Mouse (Mus musculus): ENCODE measurements around the gene Irgm2.
A peak's percentile ranks its signal among the peaks of the same experiment; 100 is the strongest.
"Not testable (repeated sequence)": the region's sequence is repeated elsewhere in the genome, so short reads cannot be mapped to it uniquely, and the experiment has no call there.

Irgm2 gene

DNA sequence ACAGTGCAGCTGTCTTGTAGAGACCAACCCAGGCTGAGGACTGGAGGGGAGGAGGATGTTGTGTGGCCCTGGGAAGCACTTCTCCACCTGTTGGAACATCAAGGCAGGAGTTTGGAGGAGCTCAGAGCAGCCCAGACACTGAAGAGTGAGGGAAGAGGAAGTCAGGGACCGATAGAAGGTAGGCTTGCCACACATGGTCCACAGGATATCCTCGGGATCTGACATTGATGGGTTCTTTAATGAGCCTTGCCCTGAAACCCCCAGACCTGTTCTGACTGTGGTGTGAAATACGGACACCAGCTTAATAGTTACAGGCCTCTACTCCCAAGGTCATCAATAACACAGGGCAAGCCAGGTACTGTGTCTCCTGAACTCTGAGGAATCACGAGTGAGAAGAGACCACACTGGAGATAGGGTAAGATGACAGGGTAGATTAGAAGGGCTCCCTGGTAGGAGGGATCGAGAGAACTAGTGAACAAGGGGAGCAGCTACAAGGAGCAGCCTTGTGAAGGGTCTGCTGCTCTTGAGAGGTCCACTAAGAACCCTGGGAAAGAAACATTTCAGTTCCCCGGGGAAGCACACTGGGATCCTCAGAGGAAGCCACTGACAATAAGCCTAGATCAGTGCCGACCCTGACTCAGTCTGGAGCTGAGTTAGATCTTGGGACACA is 14.4 kb downstream of the Irgm2 start:
- DNase-seq (ENCODE audit: low spot score in 2 of 2) = no peak

DNA sequence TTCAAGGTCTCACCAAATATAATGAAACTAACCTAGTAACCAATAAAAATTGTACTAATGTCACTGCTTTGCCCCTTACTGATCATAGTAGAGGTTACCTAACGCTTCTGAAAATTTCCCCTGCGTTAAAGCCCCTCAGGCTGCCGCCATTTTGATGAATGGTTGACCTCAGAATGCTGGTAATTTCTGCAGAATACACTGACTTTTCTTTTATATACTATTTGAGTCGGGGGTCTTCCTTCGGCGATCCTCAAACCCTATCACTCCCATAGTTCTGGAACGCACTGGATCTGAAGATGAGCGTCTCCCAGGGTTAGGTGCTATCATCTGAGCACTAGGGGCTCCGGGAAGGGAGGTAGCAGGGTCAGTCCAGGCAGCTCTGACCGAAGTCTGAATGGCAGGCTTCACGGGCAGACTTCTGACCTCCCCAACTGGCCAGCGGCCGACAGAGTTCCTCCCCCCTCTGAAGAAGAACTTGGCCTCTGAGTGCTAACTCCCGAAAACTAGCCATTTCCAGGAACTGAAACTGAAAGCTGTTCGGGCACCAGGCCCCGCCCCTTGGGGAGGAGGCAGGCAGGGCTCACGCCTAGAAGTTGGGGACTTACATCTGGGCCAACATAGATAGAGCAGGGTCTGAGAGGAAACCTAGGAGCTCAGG is 15.1 kb downstream of the Irgm2 start:
- peak; percentile 74 to 85 for DNase-seq (ENCODE audit: low spot score in 2 of 2)

DNA sequence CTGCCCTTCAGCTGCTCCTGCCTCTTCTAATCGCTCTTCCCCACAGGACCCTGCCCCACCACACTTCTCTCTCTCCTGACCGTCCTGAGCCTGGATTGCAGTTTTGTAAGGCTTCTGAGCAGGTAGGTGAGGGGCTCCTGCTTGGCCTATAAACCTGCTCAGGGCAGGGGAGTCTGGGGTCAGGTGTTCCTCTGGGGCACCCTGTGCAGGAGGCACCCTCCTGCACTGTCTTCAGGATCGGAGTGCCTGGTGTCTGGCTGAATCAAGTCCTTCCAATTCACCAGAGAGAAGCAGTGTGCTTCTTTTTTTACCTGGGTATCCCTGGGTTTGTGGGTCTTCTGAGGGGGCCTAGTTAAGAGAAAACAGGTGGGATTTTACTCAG is 15.6 kb downstream of the Irgm2 start:
- not testable (repeated sequence) for DNase-seq (ENCODE audit: low spot score in 2 of 2)

DNA sequence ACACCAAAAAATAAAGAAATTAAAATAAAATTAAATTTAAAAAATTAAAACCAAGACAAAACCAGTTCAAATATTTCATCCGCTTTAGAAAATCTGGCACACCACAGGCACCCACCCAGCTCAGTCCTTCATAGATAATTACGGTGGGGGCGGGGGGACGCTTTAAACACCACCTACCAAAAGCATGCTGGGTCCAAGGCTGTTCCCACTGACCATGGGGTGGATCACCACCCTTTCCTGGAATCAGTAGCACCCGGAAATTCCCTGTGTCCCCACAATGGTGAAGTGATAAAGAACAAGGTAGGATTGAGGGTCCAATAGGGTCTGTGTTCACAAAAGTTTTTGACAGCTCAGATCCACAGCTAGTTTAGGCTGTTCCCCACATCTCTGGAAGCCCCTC is 16.4 kb downstream of the Irgm2 start:
- DNase-seq (ENCODE audit: low spot score in 2 of 2) = no peak

DNA sequence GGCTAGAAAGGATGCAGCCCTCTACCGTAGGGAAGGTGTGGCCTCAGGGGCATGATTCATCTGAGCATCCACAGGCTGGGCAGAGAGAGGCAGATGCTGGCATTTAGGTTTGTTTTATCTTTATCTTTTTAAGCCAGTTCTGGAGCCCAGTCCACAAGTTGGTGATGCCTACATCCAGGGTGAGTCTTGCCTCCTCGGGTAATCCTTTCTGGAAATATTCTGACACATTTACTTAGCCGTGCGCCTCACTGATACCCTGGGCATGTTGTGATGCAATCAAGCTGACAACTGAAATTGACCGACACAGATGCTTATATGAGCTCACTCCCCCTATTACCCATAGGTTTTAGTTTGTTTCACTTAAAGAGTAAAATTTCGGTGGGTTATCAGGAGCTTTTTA is 17.4 kb downstream of the Irgm2 start:
- DNase-seq (ENCODE audit: low spot score in 2 of 2) = no peak

DNA sequence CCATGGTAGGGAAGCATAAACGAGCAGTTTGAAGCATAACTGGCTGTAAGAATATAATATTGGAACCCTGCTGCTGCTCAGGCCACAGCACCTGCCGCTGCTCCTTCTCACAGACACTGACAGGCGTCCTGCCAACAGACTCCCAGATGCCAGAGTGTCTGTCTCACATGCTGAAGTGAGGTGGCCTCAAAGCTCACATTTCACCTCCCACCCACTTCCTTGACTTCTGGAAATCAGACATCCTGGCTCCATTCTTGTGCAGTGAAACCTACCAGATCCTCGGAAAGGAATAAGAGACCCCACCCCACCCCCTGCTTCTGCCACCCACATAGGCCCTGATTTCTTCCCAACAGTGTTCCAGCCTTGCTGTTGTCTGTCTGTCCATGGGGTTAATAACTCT is 24.3 kb downstream of the Irgm2 start:
- no peak for DNase-seq (ENCODE audit: low spot score in 2 of 2)

DNA sequence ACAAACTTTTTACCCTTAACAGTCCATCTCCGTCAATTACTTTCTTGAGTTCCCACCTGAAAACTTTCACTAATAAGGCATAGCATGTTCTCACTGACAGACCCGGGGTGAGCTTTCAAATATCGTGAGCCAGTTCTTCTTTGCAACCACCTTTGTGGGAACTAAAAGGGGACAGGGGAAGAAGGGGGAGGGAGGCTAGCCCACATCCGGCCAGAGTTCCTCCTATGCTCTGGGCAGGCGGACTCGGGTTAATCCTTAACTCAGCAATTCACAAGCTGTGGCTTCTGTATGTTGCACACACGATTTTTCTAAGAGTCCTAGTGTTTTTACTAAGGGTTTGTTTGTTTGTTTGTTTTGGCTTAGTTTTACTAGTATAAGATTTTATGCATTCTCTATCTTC is 24.9 kb downstream of the Irgm2 start:
- DNase-seq (ENCODE audit: low spot score in 2 of 2) = no peak

DNA sequence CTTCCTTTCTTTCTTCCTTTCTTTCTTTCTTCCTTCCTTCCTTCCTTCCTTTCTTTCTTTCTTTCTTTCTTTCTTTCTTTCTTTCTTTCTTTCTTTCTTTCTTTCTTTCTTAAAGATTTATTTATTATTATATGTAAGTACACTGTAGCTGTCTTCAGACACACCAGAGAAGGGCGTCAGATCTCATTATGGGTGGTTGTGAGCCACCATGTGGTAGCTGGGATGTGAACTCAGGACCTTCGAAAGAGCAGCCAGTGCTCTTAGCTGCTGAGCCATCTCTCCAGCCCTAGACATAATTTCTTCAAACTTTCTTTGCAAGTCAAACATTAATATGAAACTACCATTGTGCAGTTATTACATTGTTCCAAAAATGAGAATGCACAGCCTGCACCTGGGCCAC is 25.5 kb downstream of the Irgm2 start:
- DNase-seq (ENCODE audit: low spot score in 2 of 2) = not testable (repeated sequence)

DNA sequence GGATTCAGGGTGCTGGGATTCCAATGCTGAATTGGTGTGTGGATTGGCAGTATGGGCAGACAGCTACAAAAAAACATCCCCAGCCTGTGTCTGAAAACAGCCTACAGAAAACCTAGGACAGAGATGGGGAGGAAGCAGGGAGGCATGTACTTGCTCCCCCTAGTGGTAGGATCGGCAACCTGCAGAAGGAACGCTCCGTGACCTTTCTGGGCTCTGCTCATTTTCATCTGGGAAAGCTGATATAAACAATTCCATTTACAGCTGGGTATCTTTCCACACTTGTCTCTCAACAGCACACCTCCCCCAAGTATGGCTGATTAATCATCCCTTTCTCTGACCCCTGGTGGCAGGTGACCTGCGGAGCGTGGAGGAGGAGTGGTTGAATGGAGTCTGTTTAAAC is 26.2 kb downstream of the Irgm2 start:
- peak; percentile 43 to 57 for DNase-seq (ENCODE audit: low spot score in 2 of 2)

DNA sequence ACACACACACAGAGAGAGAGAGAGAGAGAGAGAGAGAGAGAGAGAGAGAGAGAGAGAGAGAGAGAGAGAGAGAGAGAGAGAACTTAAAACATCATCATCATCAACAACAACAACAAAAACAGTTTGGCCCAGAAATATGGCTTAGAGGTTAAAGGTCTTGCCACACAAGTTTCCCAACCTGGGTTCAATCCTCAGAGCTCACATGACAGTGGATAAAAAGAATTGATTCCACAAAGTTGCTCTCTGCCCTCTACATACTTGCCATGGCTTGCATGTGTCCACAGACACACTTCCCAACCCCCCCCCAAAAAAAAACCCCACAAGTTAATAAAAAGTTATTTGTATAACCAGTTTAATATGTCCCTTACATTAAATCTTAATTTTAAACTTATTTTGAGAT is 27.0 kb downstream of the Irgm2 start:
- DNase-seq (ENCODE audit: low spot score in 2 of 2) = no peak

DNA sequence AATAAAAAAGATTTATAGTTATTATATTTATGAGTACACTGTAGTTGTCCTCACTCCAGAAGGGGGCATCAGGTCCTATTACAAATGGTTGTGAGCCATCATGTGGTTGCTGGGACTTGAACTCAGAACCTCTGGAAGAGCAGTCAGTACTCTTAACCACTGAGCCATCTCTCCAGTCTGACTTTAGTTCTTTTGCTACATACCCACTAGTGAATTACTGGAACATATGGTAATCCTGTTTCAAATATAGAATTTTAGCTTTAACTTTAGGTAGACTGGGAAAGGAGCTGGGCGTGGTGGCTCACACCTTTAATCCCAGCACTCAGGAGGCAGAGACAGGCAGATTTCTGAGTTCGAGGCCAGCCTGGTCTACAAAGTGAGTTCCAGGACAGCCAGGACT is 28.6 kb downstream of the Irgm2 start:
- not testable (repeated sequence) for DNase-seq (ENCODE audit: low spot score in 2 of 2)

DNA sequence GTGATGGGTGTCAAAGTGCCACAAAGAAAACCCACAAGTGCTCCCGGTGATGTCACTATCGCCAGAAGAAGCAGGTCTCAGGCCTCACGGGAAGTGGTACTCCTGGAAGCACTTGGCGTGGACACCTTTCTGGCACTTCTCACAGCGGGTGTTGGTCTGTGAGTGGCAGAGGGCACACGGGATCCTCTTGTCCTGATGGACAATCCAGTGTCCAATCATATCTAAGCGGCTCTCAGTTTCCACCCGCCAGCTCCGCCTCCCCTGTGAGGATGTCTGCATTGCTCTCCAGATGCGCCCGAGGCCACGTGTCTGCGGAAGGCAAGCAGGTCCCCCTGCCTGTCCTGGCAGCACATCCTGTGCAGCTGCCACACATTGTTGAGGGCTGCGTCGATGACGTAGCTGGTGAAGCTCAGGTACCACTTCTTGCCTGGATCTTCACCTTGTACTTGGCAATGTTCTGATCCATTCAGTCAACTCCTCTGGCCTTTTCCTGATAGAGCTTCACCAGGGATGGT is 31.0 kb downstream of the Irgm2 start:
- no peak for DNase-seq (ENCODE audit: low spot score in 2 of 2)

DNA sequence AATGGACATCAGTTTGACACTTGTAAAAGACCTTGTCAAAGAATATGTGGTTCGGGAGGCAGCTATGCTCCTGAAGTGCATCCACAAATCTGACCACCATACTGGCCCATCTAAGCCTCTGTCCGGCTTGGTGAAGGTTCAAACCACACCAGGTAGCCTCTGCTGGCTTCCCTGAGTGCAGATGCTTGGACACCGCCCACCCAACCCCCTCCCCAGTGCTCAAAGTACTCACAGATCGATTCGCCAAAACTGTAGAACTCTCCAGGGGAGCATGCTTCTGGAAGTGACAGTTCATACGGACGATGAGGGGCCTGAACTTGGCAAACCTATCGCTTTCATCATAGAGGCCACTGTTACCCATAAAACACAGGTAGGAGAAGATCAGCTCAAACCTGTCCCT is 31.7 kb downstream of the Irgm2 start:
- no peak for DNase-seq (ENCODE audit: low spot score in 2 of 2)

DNA sequence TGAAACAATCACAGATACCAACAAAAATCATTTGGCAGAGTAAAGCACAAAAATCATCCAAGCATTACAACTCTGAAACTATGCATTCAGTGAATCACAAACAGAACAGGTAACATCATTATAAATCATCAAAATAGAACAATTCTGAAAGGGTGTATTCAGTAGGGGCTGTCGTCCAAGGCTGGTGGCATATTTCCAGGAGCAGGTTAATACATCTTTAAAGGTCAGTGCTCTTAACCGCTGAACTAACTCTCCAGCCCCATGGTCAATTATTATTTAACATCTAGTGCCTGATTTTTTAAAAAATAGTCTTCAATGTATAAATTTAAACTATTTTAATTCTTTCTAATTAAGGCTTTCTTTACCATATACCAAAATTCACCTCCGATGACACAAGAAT is 35.1 kb downstream of the Irgm2 start:
- not testable (repeated sequence) for DNase-seq (ENCODE audit: low spot score in 2 of 2)

DNA sequence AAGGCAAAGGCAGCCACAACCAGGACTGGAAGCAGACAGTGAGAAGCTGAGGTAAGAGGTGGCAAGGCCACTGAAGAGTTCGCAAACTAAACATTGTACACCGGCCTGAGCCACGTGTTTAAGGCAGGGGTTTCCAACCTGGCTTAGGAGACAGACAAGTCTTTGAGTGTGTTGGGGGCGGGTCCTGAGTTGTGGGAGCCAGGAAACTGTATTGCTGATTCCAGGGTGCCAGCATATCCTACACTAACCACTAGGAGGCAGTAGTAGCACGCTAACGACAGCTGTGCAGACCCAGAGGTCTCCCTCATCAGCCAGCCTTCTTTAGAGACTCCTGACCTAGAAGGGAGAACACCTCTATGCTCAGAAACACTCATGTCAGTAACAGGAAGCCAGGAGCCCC is 35.7 kb downstream of the Irgm2 start:
- no peak for DNase-seq (ENCODE audit: low spot score in 2 of 2)

DNA sequence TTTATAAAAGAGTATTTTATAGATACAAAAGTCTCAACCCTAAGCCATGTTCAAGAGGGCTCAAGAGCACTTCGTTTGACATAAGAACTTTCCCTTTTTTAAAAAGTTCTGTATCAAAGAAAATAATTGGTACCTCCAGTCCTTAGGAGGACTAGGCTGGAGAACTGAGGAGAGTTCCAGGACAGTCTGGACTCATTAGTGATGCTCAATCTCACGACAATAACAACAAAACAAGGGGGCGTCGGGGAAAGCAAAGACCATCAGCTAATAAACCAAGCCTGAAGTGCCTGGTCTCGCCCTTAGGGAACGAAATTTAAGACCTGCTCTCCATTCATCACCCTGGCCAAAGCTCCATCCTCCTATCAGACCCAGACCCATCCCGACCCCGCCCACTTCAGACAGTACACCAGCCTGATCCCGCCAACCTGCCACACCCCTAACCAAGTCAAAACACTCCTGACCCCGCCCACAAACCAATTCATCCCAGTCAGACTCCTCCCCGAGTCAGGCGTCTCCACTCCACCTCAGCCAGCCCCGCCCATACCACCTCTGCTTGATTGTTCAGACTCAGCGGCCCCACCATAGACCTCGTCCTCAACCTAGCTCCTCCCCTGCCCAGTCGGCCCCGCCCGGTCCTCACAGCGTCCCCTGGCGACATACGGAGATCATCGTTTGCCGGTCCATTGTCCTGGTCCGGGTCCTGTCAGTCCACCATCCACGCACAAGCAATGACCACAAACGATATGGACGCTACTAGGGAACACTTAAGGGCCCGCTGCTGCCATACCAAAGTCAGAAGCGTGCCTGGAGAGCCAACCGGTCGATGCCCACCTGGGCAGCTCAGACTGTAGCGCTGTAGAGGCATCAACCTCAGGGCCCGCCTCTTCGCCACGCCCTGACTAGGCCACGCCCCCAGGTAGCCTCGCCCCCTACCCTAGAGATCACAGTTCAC is 39.7 kb downstream of the Irgm2 start:
- DNase-seq (ENCODE audit: low spot score in 2 of 2) = peak; percentile 41 to 53

DNA sequence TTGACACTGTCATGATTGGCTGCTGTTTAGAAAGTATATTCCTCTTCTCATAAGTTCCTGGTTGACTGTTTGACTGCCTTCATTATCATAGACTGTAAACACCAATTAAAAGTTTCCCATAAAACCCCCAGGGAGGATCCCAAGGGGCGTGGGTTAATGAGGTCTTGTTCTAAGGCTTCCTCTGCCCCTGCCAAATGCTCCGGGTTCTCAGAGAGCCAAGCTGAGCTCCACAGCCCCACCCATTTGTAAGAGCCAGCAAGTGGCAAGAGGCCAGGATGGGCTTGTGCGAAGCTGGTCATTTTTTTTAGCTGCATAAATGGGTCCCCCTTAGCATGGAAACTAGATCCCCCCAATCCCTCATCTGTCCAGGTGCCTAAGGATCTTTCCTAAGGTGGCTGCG is 47.9 kb downstream of the Irgm2 start:
- DNase-seq (ENCODE audit: low spot score in 2 of 2) = peak in 1 of 2 experiments; percentile 16

DNA sequence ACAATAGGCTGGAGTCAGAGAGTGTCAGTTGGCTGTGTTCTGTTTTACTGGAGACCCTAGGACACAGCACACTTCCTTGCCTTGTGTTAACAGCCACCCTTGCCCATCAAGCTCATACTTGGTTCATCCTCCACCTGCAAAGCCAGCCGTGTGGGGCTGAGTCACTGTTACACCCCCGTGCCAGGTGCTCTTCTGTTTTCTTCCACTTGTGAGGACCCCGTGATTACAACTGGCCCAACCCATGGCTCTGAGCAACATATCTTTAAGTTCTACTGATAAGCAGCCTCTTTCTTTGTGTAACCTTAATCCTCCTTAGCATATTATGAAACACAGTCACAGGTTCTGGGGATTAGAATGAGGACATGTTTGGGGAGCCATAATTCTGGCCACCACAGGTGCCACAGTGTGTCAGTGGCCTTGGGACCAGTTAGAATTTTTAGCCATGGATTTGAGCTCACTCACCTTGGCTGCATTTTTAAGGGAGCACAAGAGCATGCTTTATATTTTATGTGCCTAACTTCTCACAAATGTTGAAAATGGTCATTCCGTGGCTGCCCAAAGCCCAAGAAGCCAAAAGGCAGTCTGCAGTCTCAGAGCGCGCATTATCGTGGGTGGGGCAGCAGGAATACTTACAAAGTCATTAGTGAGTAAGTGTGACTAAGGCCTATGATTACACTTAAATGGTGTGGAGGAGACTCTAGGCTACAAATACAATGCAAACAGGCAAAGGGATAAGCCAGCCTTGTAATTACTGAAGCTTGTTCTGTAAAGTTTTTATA is 50.0 kb downstream of the Irgm2 start:
- DNase-seq (ENCODE audit: low spot score in 2 of 2) = no peak

DNA sequence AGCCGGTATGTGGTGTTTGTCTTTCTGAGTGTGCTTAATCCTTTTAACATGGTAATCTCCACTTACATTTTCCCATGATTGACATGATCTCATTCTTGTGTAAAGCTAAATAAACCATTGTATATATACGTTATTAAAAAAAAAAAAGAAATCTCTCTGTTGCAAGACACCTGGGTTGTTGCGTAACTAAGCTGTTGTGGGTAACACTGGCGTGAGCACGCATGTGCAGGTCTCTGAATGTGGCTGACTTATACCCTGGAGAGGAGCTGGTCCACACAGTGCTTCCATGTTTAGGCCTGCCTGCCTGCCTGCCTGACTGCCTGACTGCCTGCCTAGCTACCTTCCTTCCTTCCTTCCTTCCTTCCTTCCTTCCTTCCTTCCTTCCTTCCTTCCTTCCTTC is 51.1 kb downstream of the Irgm2 start:
- peak in 1 of 2 experiments; percentile 17 for DNase-seq (ENCODE audit: low spot score in 2 of 2)

DNA sequence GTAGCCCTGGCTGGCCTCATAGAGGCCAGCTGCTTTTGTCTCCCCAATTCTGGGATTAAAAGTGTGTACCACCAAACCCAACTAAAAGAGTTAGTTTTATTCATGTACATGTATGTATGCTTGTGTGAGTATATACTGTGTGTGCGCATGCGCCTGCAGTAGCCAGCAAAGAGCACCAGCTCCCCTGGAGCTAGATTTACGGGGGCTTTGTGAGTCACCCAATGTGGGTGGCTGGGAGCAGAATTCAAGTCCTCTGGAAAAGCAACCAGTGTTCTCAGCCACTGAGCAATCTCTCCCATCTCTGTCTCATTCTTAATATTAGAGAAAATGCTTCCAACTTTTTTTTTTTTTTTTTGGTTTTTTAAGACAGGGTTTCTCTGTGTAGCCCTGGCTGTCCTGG is 55.0 kb downstream of the Irgm2 start:
- DNase-seq (ENCODE audit: low spot score in 2 of 2) = no peak

DNA sequence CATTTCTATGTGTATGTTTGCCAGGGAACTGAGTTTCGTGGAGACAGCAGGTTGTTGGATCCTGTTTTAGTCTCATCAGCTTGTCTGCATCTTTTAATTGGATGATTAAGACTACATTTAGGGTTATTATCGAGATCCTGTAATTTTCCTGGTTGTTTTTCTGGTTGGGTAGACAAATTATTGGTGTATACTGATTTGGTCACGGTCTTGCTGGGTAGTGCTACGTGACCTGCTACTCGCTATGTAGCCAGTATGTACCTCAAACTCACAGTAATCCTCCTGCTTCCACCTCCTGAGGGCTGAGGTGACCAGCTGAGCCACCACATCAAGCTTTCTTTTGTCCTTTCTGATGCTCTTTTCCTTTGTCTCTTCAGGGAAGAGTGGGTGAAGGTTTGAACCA is 58.4 kb downstream of the Irgm2 start:
- no peak for DNase-seq (ENCODE audit: low spot score in 2 of 2)

DNA sequence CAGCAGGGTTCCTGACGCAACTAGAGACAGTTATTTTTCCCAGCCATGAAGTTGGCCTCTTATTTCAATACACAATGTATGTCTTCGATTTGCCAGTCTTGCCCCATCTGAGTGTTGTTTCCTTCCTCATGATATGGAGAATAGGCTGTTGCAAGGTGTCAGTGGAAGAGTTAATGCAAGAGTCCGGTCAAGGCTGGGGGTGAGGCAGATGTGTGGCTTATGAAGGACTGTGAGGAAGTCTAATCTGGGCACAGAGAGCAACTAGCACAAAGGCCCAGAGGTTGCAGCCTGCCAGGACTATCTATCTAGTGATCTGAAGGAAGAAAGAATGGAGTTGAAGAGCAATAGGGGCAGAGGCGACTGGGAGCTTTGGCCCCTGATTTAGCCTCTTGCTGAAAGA is 60.7 kb downstream of the Irgm2 start:
- DNase-seq (ENCODE audit: low spot score in 2 of 2) = no peak
